Mouse (Mus musculus): ENCODE measurements around the gene Fstl4. TPM values are rescaled to one million over a fixed set of nuclear protein-coding genes. Genes with fewer than 3 reads are reported as not detected.
"Not testable (repeated sequence)": the region's sequence is repeated elsewhere in the genome, so short reads cannot be mapped to it uniquely, and the experiment has no call there.

Gene Fstl4
- total RNA-seq, 4 experiments from 2014 or later = 3.0 to 9.4 (median 4.3) TPM

- no peak for DNase-seq (ENCODE audit: low spot score)
Measured at GRCm38 (mm10) chr11:53132406-53133035, 368.1 kb downstream of the Fstl4 start.

DNA sequence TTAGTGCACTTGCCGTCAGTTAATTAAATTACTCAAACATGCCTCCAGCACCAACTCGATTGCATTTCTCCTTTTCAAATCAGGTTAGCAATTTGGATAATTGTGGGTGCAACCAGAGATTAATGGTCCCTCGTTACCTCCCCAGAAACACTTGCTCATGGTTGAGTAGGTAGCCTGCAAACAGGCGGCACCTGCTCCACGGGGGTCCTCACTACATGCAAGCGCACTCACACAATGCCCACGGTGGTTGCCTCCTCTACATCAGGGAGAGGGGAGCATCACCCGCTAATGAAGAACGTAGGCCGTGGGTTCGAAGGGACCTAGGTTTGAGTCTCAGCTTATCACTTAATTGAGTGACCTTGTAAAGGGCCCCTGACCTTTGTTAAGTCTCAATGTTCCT, 371.9 kb downstream of the Fstl4 start:
- DNase-seq (ENCODE audit: low spot score) = no peak

DNA sequence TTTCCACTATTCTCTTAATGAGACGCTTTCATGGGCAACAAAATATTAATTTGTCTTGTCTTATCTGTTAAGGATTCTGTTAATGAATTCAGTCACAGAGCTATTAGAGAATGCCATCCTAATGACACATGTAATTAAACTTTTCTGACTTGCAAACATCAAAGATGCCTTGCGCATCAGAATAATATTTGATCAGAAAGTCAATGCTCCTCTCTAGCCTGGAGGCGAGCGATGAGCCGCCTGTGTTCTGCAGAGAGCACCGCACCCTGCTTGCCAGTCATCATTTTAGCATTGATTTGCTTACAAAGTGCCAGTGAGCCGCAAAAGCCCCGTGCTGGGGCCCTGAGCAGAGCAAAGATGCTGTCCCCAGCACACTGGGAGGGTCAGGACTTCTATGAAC, 372.9 kb downstream of the Fstl4 start:
- DNase-seq (ENCODE audit: low spot score) = no peak

DNA sequence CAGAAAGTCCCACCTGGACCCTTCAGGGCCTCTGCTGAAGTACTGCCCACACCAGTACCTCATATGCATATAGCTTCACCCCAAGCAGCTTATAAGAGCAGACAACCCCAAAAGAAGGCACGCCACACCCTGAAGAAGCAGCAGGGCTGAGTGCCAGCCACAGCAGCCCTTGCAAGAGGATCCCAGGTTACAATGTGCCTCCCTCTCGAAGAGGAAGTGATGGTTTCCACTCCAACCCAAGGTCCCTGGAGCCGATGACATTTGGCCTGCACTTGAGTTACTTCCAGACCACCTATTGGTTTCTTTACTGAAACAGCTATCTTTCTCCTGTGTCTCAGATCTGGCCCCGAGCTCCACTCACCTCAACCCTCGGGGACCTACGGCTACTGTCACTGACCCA, 373.8 kb downstream of the Fstl4 start:
- no peak for DNase-seq (ENCODE audit: low spot score)

- no peak for DNase-seq (ENCODE audit: low spot score)
Measured at GRCm38 (mm10) chr11:53139666-53140065, 375.2 kb downstream of the Fstl4 start.

DNA sequence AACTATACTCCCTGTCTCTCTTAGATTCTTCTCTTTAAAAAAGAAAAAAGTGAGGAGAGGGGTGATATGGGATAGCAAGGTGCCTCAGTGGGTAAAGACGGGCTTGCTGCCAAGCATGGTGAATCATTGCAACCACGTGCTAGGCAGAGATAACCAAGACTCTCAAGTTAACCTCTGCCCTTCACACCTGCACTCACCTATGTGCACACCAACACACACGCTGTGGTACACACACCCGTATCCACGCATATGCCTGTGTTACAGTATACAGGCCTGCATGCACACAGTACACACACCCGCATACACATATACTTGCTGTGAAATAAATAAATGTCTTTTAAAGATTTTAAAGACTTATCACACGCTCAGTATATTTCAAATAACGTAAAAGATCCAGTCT, 375.8 kb downstream of the Fstl4 start:
- no peak for DNase-seq (ENCODE audit: low spot score)

GRCm38 (mm10) chr11:53140722-53141400, 376.4 kb downstream of the Fstl4 start:
- DNase-seq (ENCODE audit: low spot score) = no peak

DNA sequence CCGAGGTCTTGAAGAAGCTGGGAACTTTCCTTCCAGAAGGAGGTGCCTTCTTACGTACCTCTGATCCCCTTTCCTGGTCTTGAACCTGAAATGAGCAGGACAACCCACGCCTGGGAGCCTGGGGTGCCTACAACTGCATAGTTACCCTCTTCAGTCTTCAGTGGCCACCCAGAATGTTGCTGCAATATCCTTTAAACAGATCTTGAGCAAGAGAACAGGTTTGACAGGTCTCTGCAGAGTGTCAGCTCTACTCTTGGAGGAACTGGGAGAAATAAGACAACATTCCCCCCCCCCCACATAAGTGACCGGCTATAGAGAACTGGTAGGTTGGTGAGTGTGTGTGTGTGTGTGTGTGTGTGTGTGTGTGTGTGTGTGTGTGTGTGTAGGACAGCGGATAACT, 379.1 kb downstream of the Fstl4 start:
- DNase-seq (ENCODE audit: low spot score) = no peak

- DNase-seq (ENCODE audit: low spot score) = no peak
Measured at GRCm38 (mm10) chr11:53144506-53144905, 380.1 kb downstream of the Fstl4 start.

- no peak for DNase-seq (ENCODE audit: low spot score)
Measured at GRCm38 (mm10) chr11:53146290-53146689, 381.9 kb downstream of the Fstl4 start.

DNA sequence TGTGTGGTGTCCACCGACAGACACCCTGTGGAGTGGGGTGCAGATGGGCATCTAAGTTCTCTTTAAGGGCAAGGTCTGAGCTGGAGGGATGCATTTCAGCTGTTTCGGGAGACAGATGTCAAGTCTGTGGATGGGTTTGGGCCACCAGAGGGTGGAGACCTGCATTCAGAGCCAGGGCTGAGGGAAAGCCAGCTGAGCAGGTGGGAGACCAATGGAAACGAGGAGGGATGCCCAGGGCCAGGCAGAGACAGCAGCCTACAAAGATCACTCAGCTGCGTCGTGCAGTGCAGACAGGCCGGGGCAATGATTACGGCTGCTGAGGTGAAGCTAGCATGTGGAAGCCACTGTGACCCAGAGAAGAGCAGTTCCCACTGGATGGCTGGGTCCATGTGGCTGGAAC, 392.0 kb downstream of the Fstl4 start:
- no peak for DNase-seq (ENCODE audit: low spot score)

DNA sequence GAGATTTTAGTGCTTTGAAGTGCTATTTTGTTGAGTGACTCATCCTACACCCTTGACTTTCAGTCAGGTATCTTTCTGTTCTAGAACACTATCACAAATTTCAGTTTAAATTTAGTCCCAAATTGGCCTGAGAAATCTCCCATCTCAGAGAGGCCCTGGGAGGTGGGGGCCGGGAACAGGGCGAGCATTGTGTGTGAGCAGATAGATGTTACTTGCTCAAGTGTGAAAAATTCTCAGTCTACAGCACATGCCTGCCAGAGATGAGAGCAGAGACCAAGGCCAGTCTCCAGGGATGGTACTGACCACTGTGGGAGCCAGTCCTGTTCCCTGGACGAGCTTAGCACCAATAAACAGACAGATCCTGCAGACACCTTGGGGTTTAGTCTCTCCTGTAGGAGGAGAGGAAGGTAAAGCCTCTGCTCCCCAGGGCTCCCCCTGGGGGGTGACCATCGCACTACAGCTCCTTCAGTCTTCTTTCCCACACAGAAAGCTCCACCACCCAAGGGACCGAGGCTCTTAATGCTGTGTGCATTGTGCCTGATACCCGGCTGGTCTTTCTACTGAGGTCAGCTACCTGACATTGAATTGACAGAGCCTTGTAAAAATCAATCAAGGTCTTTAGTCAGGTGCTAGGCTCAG, 393.3 kb downstream of the Fstl4 start:
- DNase-seq (ENCODE audit: low spot score) = no peak

- no peak for DNase-seq (ENCODE audit: low spot score)
Measured at GRCm38 (mm10) chr11:53162385-53162784, 398.0 kb downstream of the Fstl4 start.

DNA sequence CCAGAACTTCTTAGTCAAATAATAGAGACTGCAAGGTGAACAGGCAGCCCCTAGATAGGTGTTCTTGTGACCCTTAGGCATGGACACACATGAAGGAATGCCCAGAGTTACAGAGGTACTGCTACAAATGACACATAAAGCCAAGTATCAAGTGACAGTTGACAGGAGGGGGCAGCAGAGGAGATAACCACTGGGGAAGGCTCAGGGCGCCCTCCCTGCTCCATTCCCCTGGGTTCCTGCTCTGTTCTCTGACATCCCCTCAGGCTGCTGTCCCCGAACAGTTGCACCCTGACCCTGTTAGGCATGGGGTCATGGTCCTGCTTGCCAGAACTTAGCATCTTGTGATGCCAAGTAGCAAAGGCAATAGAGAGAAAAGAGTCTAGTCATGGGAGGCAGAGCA, 402.0 kb downstream of the Fstl4 start:
- no peak for DNase-seq (ENCODE audit: low spot score)

DNA sequence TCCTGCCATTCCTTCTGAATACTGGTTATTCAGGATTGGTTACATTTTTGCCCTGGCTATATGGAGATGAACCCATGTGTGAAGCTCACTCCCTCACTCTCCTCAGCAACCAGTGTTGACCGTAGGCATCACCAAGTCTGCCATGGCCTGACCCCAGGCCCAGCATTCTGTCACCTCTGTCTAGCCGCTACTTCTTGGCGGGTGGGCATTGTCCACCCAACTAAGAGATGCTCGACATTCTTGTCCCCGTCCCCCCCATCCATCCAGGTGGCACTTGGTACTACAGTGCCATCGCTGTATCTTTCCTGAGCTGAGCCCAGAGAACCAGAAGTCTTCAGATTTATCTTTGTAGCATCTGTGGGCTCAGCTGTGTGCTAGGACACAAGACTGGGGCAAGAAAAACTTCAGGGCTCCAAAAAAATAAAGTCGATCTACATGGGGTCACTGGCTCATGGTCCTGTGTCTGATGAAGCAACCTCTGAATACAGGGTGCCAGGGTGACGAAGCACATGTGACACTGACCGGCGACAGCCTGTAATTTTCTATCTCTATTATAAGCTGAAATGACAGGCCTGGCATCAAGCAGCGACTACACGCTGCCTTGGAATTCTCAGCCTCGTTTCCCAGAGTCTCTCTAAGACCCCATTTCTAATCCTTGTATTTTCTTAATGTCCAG, 417.9 kb downstream of the Fstl4 start:
- DNase-seq (ENCODE audit: low spot score) = no peak

DNA sequence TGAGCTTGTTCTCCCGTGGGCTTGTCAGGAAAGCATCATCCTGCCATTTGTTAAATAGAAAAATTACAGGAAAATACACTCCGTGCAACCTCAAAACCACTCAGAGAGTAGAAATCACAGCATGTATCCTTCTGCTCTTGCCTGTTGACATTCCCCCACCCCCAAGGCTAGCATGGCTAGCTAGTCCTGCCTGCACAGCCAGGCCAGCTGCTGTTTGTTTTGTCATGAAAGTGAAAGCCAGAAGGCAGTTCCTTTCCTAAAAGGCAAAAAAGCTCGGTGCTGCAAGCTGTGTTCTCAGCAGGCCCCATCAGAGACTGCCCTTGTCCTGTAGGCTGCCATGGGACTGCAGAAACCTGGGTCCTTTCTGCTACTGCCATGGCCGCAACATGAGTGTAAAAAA, 418.4 kb downstream of the Fstl4 start:
- DNase-seq (ENCODE audit: low spot score) = peak; percentile 26

DNA sequence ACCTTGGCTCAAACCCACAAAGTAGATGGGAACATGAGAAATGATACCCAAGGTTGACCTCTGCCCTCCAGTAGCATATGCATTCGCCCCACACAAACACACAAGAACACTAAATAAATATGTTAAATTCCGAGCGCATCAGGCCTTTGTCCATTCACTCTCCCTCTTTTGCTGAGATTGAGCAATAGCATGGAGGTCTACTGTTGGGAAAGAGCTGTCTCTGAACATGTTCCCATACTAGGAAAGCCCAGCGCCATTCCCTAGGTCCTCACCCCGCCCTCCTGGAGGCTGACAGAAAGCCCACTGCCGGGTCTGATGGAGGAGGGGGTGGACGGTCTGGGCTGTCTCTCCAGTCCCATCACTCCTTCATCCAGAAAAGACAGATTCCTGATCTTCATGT, 419.6 kb downstream of the Fstl4 start:
- no peak for DNase-seq (ENCODE audit: low spot score)

DNA sequence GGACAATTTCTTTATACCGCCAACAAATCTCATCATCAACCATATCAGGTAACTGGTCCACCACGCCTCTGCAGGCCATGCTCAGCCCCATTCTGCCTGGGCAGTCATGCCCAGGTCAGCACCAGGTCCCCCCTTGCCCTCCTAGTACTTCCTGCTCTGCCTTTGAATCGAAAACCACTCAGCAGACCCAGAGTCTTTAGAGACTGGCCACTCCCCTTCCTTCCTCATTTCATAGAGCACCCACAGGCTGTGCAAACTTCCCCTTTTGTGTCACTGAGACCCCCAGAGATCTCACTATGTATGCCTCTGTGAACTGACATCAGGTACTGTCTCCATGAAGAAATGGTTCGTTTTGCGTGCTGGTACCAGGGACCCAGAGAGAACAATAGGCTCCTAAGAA, 420.3 kb downstream of the Fstl4 start:
- no peak for DNase-seq (ENCODE audit: low spot score)

DNA sequence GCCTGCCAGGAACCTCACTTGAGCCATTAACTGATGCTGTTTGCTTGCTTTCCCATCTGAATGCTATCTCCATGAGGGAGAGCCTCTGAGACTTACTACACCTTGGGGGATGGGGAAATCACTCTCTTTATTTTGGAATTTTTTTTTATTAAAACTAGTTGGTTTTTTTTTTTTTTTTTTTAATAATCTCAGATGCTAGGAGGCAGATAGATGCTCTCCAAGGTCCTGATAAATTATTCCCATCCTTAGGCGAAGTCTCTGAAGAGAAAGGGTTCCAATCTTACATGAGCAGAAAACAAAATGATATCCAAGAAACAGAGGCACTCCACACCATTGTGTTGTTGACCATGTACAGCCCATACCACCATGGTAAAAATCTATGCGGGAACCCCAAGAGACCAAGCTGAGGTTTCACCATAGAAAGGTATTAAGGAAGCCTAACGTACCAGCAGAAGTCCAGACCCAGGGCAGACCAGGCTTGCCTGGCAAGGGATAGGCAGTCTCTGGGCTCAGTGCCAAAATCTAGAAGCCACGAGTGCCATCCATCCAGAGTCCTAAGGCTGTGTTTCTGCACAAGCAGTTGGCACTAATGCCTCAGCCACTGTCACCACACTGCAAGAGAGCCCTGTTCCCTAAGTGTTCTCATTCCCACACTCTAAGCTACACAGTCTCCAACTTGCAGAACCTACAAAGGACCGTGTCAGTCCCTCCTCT, 423.1 kb downstream of the Fstl4 start:
- peak; percentile 16 for DNase-seq (ENCODE audit: low spot score)

GRCm38 (mm10) chr11:53196551-53196950, 432.1 kb downstream of the Fstl4 start:
- DNase-seq (ENCODE audit: low spot score) = not testable (repeated sequence)

DNA sequence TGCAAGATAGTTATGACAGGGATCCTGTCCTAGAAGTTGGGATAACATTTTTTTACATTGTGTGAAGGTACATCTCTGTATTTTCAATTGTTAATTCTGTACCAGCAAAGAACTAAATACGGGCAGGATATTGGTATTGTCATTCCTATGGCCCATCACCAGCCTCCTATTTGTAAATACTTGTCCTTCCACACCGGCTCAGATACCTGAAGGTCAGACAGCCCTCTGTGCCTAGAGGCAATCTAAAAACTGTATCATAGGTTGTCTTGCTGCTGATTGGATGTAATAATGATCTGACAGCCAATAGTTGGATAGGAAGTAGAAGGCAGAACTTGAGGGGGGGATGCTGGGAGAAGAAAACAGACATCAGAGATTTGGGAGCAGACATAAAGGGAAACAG, 432.7 kb downstream of the Fstl4 start:
- DNase-seq (ENCODE audit: low spot score) = no peak
